Mouse (Mus musculus): ENCODE results near the gene Ddx18.
A peak's percentile ranks its signal among the peaks of the same experiment; 100 is the strongest.

Gene Ddx18

DNA sequence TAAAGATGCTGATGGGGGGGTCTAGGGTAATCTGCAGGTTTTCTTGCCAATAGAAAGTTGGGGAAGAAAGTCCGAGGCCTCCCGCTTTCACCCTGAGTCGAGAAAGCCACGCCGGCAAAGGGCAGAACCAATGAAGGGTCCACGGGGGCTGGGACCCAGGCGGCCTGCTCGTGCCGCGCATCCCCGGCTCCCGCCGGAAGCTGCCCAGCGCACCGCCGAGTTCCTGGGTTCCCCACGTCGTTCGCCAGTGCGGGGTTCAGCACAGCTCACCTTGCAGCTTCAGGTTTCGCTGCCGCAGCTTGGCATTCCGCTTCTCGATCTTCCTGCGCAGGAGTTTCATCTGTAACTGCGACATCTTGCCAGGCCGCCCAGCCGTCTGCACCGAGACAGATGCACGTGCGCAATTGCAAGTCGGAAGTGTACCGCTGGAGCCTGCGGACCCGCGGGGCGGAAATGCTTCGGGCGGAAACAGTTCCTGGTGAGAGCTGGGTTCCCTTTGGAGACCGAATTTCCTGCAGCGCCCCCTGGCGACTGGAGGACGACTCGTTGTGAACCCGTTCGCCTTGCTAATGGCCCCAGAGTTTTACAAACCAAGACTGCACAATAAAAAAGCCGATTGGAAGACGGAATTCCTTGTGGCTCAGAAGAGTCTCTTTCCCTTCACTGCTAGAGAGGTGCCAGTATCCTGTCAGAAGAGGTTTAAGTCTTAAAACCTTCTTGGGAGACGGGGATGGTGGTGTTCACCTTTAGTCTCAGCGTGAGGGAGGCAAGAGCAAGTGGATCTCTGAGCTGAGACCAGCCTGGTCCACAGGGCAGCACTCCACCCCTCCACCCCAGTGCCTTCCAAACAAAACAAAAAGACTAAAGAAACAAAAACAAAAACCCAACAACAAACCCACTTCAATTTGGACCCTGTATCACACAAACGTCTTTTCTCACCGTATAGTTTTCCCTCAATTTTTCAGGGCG is at the start of gene Ddx18:
Ddx18 (minus strand) TSS at position 469 of the 969 bp plus-strand sequence.
- DNase-seq = peak; percentile 95

DNA sequence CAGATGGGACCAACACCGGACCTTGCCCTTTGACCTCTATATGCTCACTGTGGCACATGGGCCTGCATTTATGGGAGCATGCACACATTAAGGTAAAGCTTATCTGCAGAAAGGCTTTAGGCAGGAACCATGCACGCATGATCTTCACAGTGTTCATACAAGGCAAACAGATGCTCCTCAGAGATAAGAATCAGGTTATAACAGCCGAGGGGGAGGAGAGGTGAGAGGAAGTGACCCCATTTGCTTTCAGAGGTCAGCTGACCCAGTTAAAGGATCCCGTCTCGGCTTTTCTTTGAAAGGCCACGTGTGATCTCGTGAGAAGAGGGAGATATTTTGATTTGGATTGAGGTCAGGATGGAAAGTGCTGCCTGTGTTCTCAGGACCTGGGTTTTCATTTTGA is 40.2 kb upstream of the Ddx18 start:
- no peak for DNase-seq

DNA sequence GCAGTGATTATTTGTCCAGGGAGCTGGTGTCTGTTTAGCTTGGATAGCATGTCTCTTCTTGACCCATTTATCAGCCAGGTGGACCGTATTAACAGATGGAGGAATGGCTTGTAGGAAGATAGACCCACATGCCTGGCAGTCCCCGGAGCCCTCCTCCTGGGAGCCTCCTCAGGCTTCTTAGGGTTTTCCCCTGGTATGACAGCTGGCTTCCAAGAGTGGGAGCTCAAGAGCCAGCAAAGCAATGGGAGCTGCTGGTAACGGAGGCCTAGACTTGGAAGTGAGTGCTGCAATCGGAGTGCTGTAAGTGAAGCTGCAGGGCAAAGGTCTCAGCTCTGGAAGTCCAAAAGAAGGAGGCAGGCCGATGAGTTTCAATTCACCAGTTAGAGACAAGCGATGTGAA is 37.3 kb upstream of the Ddx18 start:
- peak; percentile 6 for DNase-seq

- no peak for DNase-seq
These were observed 34.1 kb upstream of the Ddx18 start for GRCm38 (mm10) chr1:121601893-121602292.

DNA sequence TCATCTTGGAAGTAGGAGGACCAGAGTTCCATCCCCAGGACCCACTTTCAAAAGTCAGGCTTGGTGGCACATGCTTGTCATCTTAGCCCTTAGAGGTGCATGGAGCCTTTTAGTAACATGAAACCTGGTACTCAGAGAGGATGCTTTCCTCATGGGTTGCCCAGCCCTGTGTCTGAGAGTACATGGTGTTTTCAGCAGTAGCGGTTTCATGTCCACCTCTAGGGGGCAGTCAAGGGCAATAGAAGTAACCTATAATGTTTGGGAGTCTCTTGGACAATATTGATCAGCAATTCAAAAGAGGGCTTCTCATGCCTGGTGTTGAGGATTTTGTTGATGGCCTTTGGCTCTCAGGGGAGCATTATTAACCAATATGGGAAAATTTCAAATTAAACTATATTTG is 33.3 kb upstream of the Ddx18 start:
- no peak for DNase-seq

DNA sequence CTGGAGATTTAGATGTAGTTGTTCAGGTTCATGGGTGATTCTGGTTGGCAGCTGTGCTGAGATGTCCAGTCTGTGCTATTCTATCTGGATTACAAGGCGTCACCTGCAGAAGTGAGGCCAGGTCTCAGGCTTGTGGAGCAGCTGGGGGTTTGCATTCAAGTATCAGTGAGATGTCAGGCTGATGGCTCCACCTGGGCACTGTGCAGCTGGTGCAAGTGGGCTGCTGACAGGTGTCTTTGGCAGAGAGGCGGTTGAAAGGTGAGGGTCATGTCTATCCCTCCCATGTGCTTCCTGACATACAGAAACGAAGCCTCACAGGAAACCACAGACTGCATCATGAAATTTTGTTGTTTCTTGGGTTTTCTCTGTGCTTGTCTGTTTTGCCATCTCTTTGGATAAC is 30.6 kb upstream of the Ddx18 start:
- no peak for DNase-seq

DNA sequence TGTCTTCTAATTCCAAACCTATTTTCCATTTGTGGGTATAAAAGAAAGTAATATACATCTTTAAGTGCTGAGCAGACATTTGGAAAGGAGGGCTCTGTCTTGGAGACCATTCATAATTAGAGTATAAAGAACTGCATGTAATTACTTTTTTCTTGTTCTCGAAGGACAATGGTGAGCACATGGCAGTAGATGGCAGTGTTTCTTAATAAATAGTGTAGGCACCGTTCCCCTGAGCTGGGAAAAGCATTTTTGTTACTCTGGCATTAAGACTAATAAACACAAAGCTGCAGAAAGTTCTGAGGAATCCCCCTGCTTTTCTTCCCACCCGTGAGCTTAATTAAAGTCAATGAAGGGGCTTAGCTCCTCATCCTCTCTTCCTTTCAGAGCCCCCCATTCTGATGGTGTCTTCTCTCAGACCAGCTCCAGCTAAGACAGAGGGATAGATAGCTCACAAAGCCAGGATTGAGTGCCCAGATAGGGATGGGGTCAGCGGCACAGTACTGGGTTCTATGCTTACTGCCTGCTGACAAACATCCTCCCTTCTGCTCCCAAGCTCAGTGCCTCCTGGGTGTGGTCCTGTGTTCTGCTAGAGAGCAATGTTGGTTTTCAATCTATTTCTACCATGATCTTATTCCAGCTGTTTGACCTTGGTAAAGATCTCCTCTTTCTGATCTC is 29.3 kb upstream of the Ddx18 start:
- DNase-seq = no peak

DNA sequence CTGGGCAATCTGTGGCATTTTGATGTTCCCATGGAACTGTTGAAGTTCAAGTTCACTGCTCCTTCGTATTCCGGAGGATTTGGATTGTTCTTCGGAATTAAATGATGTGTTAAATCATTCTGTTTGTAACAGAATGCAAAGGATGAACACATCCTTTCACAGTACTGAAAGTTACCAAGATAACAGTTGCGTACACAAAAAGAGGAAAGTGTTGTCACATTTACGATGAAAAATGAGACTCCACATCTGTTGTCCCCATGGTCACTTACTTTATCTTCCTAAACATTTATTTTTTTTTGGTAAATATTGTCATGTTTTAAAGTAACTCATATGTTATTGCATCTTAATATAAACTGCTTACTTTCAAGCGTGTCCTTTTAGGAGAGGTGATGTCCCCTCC is 17.0 kb upstream of the Ddx18 start:
- no peak for DNase-seq

DNA sequence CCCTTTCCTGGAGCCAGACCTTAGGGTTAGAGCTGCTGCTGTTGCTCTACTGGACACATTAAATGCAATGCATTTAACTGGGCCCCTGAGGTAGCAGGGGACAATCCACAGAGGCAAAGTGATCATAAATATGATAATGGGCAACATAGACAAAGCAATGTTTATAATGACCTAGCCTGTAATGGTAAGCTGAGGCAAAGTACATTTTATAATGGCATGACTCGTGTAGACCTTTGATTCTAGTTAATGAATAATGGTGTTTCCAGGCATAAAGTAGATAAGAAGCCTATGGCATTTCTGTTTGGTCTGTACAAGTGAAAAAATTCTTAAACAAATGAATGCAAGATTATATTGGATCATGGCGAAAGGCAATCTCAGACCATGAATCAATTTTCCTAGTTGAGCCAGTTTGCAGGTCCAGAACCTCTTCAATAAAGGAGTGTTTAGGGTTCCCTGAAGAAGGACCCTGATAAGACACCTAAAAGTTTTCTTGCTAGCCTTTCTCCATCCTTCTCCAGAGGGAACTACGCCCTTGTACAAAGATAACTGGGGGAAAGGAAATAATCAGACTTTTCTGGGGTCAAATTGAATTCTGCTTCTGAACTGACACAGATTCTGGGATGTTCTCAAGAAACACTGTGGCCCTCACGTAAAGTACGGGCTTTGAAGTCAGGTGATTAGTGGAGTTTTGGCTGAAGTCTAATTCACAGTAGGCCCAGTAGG is 13.5 kb upstream of the Ddx18 start:
- no peak for DNase-seq

- no peak for DNase-seq
These were observed 9.7 kb upstream of the Ddx18 start for GRCm38 (mm10) chr1:121577491-121577890.

DNA sequence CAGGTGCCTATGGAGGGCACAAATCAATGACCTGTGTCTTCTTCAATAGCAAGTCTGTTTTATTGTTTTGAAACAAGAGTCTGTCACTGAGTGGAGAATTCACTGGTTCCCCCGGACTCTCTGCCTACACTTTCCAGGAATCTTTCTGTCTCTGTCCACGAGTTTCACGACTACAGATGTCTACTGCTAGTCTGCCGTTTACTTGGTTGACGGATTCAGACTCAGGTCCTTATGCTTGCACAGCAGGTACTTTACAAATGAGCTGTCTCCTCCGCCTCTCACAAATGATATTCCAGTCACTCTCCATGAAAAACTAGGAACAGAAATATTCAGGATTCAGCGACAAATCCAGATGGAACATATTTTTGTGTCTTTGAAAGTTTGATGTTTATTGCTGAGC is 2.7 kb upstream of the Ddx18 start:
- no peak for DNase-seq

DNA sequence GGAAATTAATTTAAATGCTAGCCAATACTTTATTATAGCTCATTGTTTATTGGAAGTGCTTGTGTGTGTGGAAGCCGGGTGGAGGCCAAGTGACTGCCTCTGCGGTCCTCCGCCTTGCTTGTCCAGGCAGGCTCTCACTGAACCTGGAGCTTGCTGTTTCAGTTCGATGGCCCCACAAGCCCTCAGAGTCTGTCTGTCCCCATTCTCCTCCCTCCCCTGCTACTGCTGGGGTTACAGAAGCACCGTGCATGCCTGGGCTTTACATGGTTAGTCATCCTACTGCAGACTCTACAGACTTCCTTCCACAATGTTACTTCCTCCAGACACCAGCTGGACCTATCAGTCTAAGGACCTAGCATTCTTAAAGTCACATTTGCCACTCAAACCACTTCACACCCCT is 9.9 kb downstream of the Ddx18 start:
- DNase-seq = no peak

- no peak for DNase-seq
These were observed 16.3 kb downstream of the Ddx18 start for GRCm38 (mm10) chr1:121551457-121551835.

DNA sequence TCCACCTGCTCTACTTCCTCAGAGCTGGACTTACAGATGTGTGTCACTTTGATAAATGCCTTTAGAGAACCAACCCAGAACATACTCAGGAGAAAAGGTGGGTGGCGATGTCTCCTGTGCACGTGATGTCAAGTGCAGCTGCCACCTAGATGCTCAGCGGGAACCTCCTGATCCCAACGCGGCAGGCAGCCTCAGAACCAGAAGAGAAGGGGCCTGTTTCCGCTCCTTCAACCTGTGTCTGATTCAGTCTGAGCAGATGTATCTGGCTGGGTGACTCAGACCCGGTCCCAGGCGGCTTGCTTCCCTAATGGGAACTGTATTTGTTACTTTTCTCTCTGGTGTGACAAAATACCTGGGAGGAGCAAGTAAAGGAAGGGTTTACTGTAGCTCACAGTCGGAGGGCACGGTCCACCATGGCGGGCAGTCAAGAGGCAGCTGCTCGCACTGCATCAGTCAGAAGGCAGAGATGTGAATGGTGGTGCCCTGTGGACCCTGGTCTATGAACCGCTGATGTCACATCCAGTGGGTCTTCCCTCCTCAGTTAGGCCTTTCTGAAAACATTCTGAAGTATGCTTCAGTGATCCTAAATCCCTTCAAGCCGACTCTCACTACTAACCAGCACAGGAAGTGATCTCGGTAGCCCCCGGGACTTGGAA is 16.9 kb downstream of the Ddx18 start:
- DNase-seq = no peak

DNA sequence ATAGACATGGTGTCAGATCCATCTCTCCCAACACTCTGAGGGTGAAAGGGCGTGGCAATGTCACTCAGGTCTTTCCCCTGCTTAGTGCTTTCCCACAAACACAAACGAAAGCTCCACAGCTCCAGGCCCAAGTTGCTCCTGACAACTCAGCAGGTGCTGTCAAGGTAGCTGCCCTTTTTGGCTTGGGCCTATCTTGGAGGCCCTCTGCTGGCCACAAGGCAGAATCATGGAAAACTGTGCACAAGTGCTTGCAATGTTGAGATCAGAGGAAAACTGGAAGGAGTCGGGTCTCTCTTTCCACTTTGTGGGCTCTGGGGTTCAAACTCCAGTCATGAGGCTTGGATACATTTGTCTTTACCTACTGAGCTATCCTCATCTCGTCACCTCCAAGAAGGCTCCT is 18.3 kb downstream of the Ddx18 start:
- DNase-seq = no peak

GRCm38 (mm10) chr1:121548667-121549066 is 19.1 kb downstream of the Ddx18 start:
- no peak for DNase-seq

- no peak for DNase-seq
These were observed 20.9 kb downstream of the Ddx18 start for GRCm38 (mm10) chr1:121546844-121547243.

- no peak for DNase-seq
These were observed 27.4 kb downstream of the Ddx18 start for GRCm38 (mm10) chr1:121540361-121540760.

- DNase-seq = no peak
These were observed 36.4 kb downstream of the Ddx18 start for GRCm38 (mm10) chr1:121531439-121531838.

GRCm38 (mm10) chr1:121529286-121529685 is 38.5 kb downstream of the Ddx18 start:
- no peak for DNase-seq

GRCm38 (mm10) chr1:121528399-121528720 is 39.4 kb downstream of the Ddx18 start, which contains the start of gene Htr5b:
Htr5b (minus strand) TSS chr1:121528465.
- DNase-seq = peak; percentile 14

GRCm38 (mm10) chr1:121527600-121528398 is 40.0 kb downstream of the Ddx18 start:
- DNase-seq = no peak
